Mouse (Mus musculus) lung, embryonic 16.5 days (tissue): ENCODE measurements around the gene Fgfr2. TPM values are rescaled to one million over a fixed set of nuclear protein-coding genes. Genes with fewer than 3 reads are reported as not detected.
"Not testable (repeated sequence)": the region's sequence is repeated elsewhere in the genome, so short reads cannot be mapped to it uniquely, and the experiment has no call there.

Experiments used
- ATAC-seq: fragments of 200-750 bp; cut with Nextera tagmentation; 2 replicates; pipeline ENCODE4 v1.8.0; 2017; ENCODE audit warnings: low read depth, mild to moderate bottlenecking, moderate library complexity
- H3K27ac ChIP-seq: fragments of 300-500 bp; sonication (generic); 2 replicates; pipeline ENCODE4 v1.5.1; 2014; ENCODE audit warnings: mild to moderate bottlenecking, control low read depth, low read length
- H3K27me3 ChIP-seq: fragments of 300-500 bp; sonication (generic); 2 replicates; pipeline ENCODE4 v1.6.1; 2014; ENCODE audit warnings: low read depth, low read length, mixed read lengths; ENCODE audit not compliant: control insufficient read depth, insufficient read depth
- H3K36me3 ChIP-seq: fragments of 300-500 bp; sonication (generic); 2 replicates; pipeline ENCODE4 v1.6.1; 2014; ENCODE audit warnings: low read length; ENCODE audit not compliant: control insufficient read depth, insufficient read depth
- H3K4me1 ChIP-seq: fragments of 300-500 bp; sonication (generic); replicated peaks from 2 replicates; pipeline ENCODE4 v1.6.1; 2014; ENCODE audit warnings: low read length, mixed read lengths; ENCODE audit not compliant: control insufficient read depth, insufficient read depth
- H3K4me2 ChIP-seq: fragments of 300-500 bp; sonication (generic); 2 replicates; pipeline ENCODE4 v1.6.1; 2014; ENCODE audit warnings: low read depth, low read length, control low read depth
- H3K4me3 ChIP-seq: fragments of 300-500 bp; sonication (generic); 2 replicates; pipeline ENCODE4 v1.5.1; 2014; ENCODE audit warnings: mild to moderate bottlenecking, low read length, control low read depth
- H3K9ac ChIP-seq: fragments of 300-500 bp; sonication (generic); 2 replicates; pipeline ENCODE4 v1.6.1; 2014; ENCODE audit warnings: low read length, control low read depth
- H3K9me3 ChIP-seq: fragments of 300-500 bp; sonication (generic); 2 replicates; pipeline ENCODE4 v1.6.1; 2016; ENCODE audit warnings: low read length; ENCODE audit not compliant: control insufficient read depth
- WGBS: fragments of 180-500 bp; shearing (Covaris S2); extraction: QIAGEN DNeasy Blood & Tissue Kit; methylation state at CpG from one replicate; pipeline ENCODE4 v1.1.7; 2014; 5-methylcytosine and 5-hydroxymethylcytosine counted together
- polyA plus RNA-seq: library from polyadenylated mRNA; unstranded; fragments of >200 nt; fragmentation: Nextera tagmentation; extraction: Ambion mirVana; gene quantifications from 2 replicates; pipeline ENCODE4 v1.2.1, GENCODE M21; 2015

Gene Fgfr2
- polyA plus RNA-seq, 1 experiment from 2014 or later = 175 TPM

DNA sequence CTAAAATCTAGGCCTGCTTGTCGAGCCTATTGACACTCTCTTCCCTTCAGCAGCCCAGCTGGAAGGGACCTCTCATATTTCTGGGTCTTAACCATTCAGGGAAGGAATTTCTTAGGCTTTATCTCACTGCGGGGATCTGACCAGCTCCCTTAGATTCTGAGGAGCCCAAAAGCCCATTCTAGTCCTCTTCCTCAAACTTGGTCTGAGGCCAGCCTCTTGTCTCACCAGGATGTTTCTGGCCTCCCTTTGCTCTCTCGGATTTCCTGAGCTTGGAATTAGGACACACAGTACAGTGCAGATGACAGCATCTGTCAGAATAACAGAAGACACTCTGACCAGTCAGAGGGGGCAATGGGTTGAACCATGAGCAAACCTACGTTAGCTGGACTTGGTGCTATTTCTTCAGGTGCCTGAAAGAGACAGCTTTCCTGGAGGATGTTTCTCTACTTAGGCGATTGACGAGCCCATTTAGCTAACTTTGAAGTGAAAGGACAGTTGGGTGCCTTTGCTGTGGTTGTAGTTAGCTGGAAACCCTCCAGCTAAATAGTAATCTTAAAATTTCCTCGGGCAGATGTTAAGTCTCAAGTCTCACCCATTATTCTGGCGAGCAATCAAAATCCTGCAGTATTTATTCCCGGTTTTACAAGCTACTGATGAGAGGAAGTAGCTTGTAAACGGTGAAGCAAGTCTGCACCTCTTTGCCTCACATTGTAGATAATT lies 1711.8 kb downstream of the Fgfr2 start:
- 23% methylated on average over 10 of the region's 10 CpGs for WGBS
- peak overlapping the region; percentile 91 for H3K9ac ChIP-seq
- no peaks in the 10 kb centered on the region for H3K9me3 ChIP-seq
- H3K27ac ChIP-seq = peak overlapping the region; percentile 95
- H3K36me3 ChIP-seq = no peaks in the 10 kb centered on the region
- no peaks in the 10 kb centered on the region for H3K27me3 ChIP-seq
- peaks cover 17% of the 10 kb centered on the region for H3K4me1 ChIP-seq
- H3K4me3 ChIP-seq = peak overlapping the region; percentile 98
- ATAC-seq = peak; percentile 46
- H3K4me2 ChIP-seq = peak overlapping the region; percentile 69

DNA sequence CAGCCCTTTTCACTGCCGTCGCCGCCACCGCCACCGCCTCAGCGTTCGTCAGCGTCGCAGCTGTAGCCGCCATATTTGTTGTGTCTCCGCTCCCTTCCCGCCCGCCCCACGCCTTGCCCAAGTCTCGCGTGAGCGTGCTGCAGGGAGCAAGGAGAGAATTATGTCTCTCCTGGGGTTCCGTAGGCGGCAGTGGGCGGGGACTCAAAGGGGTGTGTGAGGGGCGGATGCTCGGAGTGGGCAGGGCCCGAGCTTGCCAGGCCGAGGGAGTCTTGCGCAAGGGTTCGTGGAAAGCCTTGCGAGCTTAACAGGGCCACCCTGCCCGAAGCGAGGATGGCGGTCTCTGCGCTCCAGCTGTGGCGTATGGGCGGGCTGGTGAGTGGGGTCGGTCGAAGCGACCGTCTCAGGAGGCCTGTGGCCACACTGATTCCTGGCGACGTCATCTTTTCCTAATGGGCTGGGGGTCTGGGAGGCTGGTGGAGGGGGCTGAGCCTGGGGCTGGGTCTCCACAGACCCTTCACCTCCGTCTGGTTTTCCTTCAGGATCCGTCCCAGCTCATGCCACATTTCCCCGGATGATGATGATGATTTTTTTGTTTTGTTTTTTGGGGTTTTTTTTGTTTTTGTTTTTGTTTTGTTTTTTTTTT lies 1712.6 kb downstream of the Fgfr2 start, which contains the start of the genes Ikzf5 and Acadsb:
TSS of gene Ikzf5 (minus strand) at position 106 of the 643 bp plus-strand sequence.
TSS of gene Acadsb (plus strand) at position 186 of the 643 bp plus-strand sequence.
- WGBS = under 1% methylated on average over 40 of the region's 42 CpGs
- Histone ChIP-seq H3K27me3 (no peaks in the 10 kb centered on the region), H3K4me1 (peaks cover 17% of the 10 kb centered on the region), H3K9ac (peak within 1 kb of the TSS; percentile 98), H3K27ac (peak within 1 kb of the TSS; percentile 95), H3K36me3 (no peaks in the 10 kb centered on the region), H3K9me3 (no peaks in the 10 kb centered on the region), H3K4me3 (peak within 1 kb of the TSS; percentile 98), H3K4me2 (peak within 1 kb of the TSS; percentile 83)
- ATAC-seq = peak; percentile 97

GRCm38 (mm10) chr7:131409988-131410385 lies 1713.2 kb downstream of the Fgfr2 start:
- Histone ChIP-seq H3K4me3 (peak overlapping the region; percentile 98), H3K4me1 (peaks cover 17% of the 10 kb centered on the region), H3K9ac (peak overlapping the region; percentile 98), H3K4me2 (peak overlapping the region; percentile 83), H3K27ac (peak overlapping the region; percentile 65), H3K27me3 (no peaks in the 10 kb centered on the region), H3K36me3 (no peaks in the 10 kb centered on the region), H3K9me3 (no peaks in the 10 kb centered on the region)
- ATAC-seq = peak; percentile 36
- WGBS = 0% methylated on average over 38 of the region's 38 CpGs

DNA sequence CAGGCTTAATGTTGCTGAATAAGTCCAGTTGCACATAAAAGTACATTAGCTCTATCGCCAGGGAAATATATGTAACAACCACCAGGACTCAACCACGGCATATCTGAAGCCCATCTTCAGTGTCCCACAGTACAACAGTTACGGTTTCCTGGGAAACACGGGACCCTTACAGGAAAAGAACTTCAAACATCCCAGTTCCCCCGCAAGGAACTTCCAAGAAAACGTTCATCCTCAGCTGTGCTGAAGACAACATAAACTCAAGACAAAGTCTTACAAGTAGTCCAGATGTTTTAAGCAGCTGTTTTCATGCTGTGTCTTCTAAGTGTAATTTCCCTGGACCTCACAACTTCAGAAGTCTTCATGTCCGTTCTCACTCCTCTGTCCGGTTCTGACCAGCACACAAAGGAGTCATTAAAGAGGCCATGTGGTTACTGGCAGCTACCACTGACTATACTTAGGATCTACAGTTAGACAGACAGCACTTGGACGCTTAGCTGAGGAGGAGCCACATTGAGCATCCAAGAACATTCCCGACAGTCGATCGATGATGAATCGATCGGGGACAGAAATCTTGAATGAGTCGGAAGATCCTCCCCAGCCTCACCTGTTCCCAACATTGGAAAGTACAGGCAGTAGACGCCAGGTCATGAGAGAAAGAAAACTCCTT lies 1713.7 kb downstream of the Fgfr2 start:
- peak overlapping the region; percentile 98 for H3K9ac ChIP-seq
- H3K27ac ChIP-seq = no peak overlapping the region
- H3K4me2 ChIP-seq = peak overlapping the region; percentile 83
- H3K36me3 ChIP-seq = no peaks in the 10 kb centered on the region
- no peaks in the 10 kb centered on the region for H3K9me3 ChIP-seq
- peaks cover 17% of the 10 kb centered on the region for H3K4me1 ChIP-seq
- no peaks in the 10 kb centered on the region for H3K27me3 ChIP-seq
- ATAC-seq = no peak
- peak overlapping the region; percentile 98 for H3K4me3 ChIP-seq
- 3% methylated on average over 16 of the region's 16 CpGs for WGBS

DNA sequence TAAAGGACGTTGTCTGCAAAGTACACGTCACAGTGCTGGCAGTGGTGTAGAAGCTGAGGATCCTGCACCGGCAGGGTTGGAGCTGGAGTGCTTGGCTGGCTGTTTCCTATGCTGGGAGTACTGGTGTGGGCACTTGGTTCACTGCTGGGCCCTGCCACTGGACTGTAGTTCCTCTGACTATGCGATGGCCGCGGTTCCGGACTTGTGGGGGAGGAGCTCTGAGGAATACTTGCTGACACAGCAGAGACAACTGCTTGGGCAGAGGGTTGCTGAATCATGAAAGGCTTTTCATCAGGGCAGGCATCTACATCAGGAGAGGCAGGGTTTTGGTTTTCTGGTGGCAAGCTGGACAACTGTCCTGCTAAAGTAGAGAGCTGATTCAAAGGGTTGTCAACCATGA lies 1731.4 kb downstream of the Fgfr2 start:
- 76% methylated on average over 6 of the region's 7 CpGs for WGBS
- H3K9me3 ChIP-seq, ATAC-seq, H3K27me3 ChIP-seq, H3K9ac ChIP-seq, H3K4me2 ChIP-seq, H3K4me1 ChIP-seq, H3K27ac ChIP-seq, H3K4me3 ChIP-seq: not testable (repeated sequence)
- H3K36me3 ChIP-seq = peaks cover 22% of the 10 kb centered on the region

GRCm38 (mm10) chr7:131371880-131372651 lies 1751.1 kb downstream of the Fgfr2 start:
- peak overlapping the region; percentile 92 for H3K9ac ChIP-seq
- no peak for ATAC-seq
- H3K4me3 ChIP-seq = peak overlapping the region; percentile 78
- WGBS = 71% methylated on average over 9 of the region's 9 CpGs
- no peaks in the 10 kb centered on the region for H3K36me3 ChIP-seq
- no peak overlapping the region; the same call in 1 of the 2 replicates for H3K27ac ChIP-seq
- H3K4me1 ChIP-seq = peaks cover 3% of the 10 kb centered on the region; the same call in 1 of the 2 replicates
- H3K4me2 ChIP-seq = peak overlapping the region; percentile 71
- H3K9me3 ChIP-seq = no peaks in the 10 kb centered on the region
- no peaks in the 10 kb centered on the region for H3K27me3 ChIP-seq

DNA sequence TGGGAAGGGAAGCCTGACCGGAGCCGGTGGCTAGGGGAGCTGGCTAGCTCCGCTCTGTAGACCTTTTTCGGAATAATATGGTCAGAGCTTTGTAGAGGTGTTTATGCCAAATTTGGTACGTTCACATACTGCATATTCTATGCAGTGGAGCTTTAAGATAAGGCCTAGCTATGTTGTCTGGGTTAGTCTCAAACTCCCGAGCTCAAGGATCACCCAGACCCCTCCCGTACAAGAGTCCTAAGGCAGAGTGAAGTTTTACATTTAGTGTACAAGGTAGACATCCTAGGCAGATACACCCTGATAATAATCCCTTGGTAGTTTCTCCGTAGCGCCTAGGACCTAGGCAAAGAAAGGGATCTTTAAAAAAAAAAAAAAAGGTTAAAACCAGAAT lies 1751.7 kb downstream of the Fgfr2 start:
- 5% methylated on average over 9 of the region's 9 CpGs for WGBS
- no peak; the same call in 1 of the 2 replicates for ATAC-seq
- H3K9me3 ChIP-seq = no peaks in the 10 kb centered on the region

GRCm38 (mm10) chr7:131370648-131371469 lies 1752.3 kb downstream of the Fgfr2 start, which contains the start of gene Pstk:
TSS of gene Pstk (plus strand) at chr7:131371141.
- peak; percentile 98 for ATAC-seq
- 4% methylated on average over 47 of the region's 47 CpGs for WGBS
- Histone ChIP-seq H3K4me3 (peak within 1 kb of the TSS; percentile 78), H3K27me3 (no peaks in the 10 kb centered on the region), H3K36me3 (no peaks in the 10 kb centered on the region), H3K4me2 (peak within 1 kb of the TSS; percentile 71), H3K27ac (peak within 1 kb of the TSS; percentile 99), H3K4me1 (peaks cover 3% of the 10 kb centered on the region; the same call in 1 of the 2 replicates), H3K9ac (peak within 1 kb of the TSS; percentile 92), H3K9me3 (no peaks in the 10 kb centered on the region)

More for the DNA sequence above, 1751.7 kb downstream of the Fgfr2 start:
- Histone ChIP-seq H3K27ac (peak overlapping the region; percentile 99), H3K36me3 (no peaks in the 10 kb centered on the region), H3K4me2 (peak overlapping the region; percentile 71), H3K9ac (peak overlapping the region; percentile 92), H3K4me3 (peak overlapping the region; percentile 78), H3K27me3 (no peaks in the 10 kb centered on the region), H3K4me1 (peaks cover 3% of the 10 kb centered on the region; the same call in 1 of the 2 replicates)
